ENCODE assay signal across 14 mouse cellular contexts in genomic region chr13:31439761-31440627, GRCm38 (mm10).
DNase-seq lines count a peak whose midpoint lies in the region; ATAC-seq and TF ChIP-seq lines count a peak whose summit lies in the region.
"Had no signal": no experiment of that assay in that cellular context is flagged by ENCODE, and none has a peak within 500 bp of the region (broad histone marks: within the 10 kb centered on the region; RNA-seq: fewer than 3 reads in every experiment).

No protein-coding gene starts in this region.

- no peak for TF ChIP-seq CTCF in hindbrain, postnatal 0 days (IDR thresholded peaks at IDR 0.05; ENCODE audit: low read depth)

- no peaks in the 10 kb centered on the region for H3K4me1 ChIP-seq in hindbrain, postnatal 0 days (ENCODE audit: insufficient read depth, low read length)
- H3K4me1 ChIP-seq in hindbrain, embryonic 13.5 days (replicated peaks): no peaks in the 10 kb centered on the region
- no peaks in the 10 kb centered on the region for H3K4me1 ChIP-seq in stomach, embryonic 15.5 days

- H3K4me2 ChIP-seq in hindbrain, postnatal 0 days (ENCODE audit: low read depth, low read length): no peak overlapping the region
- H3K4me2 ChIP-seq in hindbrain, embryonic 13.5 days: no peak overlapping the region
- no peak overlapping the region for H3K4me2 ChIP-seq in stomach, embryonic 15.5 days
- H3K4me2 ChIP-seq: midbrain, embryonic 11.5 days had no signal

- H3K9me3 ChIP-seq in hindbrain, postnatal 0 days (ENCODE audit: low read length): no peaks in the 10 kb centered on the region
- H3K9me3 ChIP-seq in hindbrain, embryonic 13.5 days: no peaks in the 10 kb centered on the region
- no peaks in the 10 kb centered on the region for H3K9me3 ChIP-seq in stomach, embryonic 15.5 days

- H3K36me3 ChIP-seq in hindbrain, postnatal 0 days (ENCODE audit: insufficient read depth, low read length): no peaks in the 10 kb centered on the region
- H3K36me3 ChIP-seq in hindbrain, embryonic 13.5 days: no peaks in the 10 kb centered on the region
- no peaks in the 10 kb centered on the region for H3K36me3 ChIP-seq in stomach, embryonic 15.5 days

- peak; percentile 39 for DNase-seq in hindbrain, postnatal 0 days (ENCODE audit: low spot score)
- peak; percentile 10 for DNase-seq in cerebellum, adult 11 months
- peak; percentile 21 for DNase-seq in cerebellum, adult 9-11 months
- no peak for DNase-seq in layer of hippocampus, adult 8-10 months (ENCODE audit: low spot score in 2 of 2)
- DNase-seq in lung, postnatal 25 days (ENCODE audit: low spot score): no peak
- DNase-seq: adrenal gland, postnatal 14 days; kidney, adult 2 months; kidney, postnatal 25 days; lung, adult 18-20 months; lung, postnatal 4 days; right cerebral cortex, adult 18-20 months had no signal

- no peak overlapping the region for H3K4me3 ChIP-seq in hindbrain, postnatal 0 days (ENCODE audit: low read length)
- H3K4me3 ChIP-seq in hindbrain, embryonic 13.5 days: no peak overlapping the region
- no peak overlapping the region for H3K4me3 ChIP-seq in stomach, embryonic 15.5 days (replicated peaks)

- H3K27me3 ChIP-seq in hindbrain, postnatal 0 days (ENCODE audit: insufficient read depth, low read length): no peaks in the 10 kb centered on the region
- H3K27me3 ChIP-seq in hindbrain, embryonic 13.5 days: no peaks in the 10 kb centered on the region
- no peaks in the 10 kb centered on the region for H3K27me3 ChIP-seq in stomach, embryonic 15.5 days (replicated peaks)

- no peak overlapping the region for H3K9ac ChIP-seq in hindbrain, postnatal 0 days (replicated peaks; ENCODE audit: low read length)
- H3K9ac ChIP-seq in hindbrain, embryonic 13.5 days: no peak overlapping the region
- H3K9ac ChIP-seq in stomach, embryonic 15.5 days: no peak overlapping the region

- peak; percentile 49; the same call in 1 of the 2 replicates for ATAC-seq in hindbrain, postnatal 0 days
- no peak for ATAC-seq in hindbrain, embryonic 13.5 days (ENCODE audit: low FRiP score)
- peak; percentile 60; the same call in 1 of the 2 replicates for ATAC-seq in stomach, embryonic 15.5 days (ENCODE audit: insufficient read depth, low FRiP score, low read depth)

- 56% methylated on average over 9 of the region's 9 CpGs for WGBS in hindbrain, postnatal 0 days
- 70% methylated on average over 9 of the region's 9 CpGs for WGBS in hindbrain, embryonic 13.5 days
- WGBS in stomach, embryonic 15.5 days: 79% methylated on average over 9 of the region's 9 CpGs

- no peak overlapping the region for H3K27ac ChIP-seq in hindbrain, postnatal 0 days
- H3K27ac ChIP-seq in hindbrain, embryonic 13.5 days: no peak overlapping the region
- no peak overlapping the region for H3K27ac ChIP-seq in stomach, embryonic 15.5 days

Comparison
In these comparisons a context has a peak if more than half of its experiments do, and no peak if none do; other contexts are left out.
1. DNase-seq: peak in hindbrain, postnatal 0 days (single experiment), cerebellum, adult 11 months (single experiment) and cerebellum, adult 9-11 months (single experiment); none in layer of hippocampus, adult 8-10 months (0 of 2) and lung, postnatal 25 days (single experiment).